Mouse (Mus musculus) monocyte, adult 5-6 weeks (primary cell): ENCODE results near the gene Sowahc. TPM values are rescaled to one million over a fixed set of nuclear protein-coding genes. Genes with fewer than 3 reads are reported as not detected.

ENCODE experiments used
- ATAC-seq: fragments of 153-309, 156-312 bp; replicated peaks from 2 replicates; pipeline ENCODE4 v1.8.0; 2017; ENCODE audit warnings: mild to moderate bottlenecking; ENCODE audit not compliant: low TSS enrichment, insufficient number of reproducible peaks, severe bottlenecking, poor library complexity, low FRiP score
- total RNA-seq: library from RNA; stranded (forward); fragments of 200-1000, 200-491, 200-594 nt; gene quantifications from 3 replicates; pipeline ENCODE4 v1.2.3, GENCODE M21; 2017

Sowahc gene
- total RNA-seq, 1 experiment from 2014 or later = 129 TPM

GRCm38 (mm10) chr10:59250679-59251078, 28.9 kb downstream of the Sowahc start:
- no peak for ATAC-seq

- ATAC-seq = no peak
Observed at GRCm38 (mm10) chr10:59251980-59252379, 30.2 kb downstream of the Sowahc start.

DNA sequence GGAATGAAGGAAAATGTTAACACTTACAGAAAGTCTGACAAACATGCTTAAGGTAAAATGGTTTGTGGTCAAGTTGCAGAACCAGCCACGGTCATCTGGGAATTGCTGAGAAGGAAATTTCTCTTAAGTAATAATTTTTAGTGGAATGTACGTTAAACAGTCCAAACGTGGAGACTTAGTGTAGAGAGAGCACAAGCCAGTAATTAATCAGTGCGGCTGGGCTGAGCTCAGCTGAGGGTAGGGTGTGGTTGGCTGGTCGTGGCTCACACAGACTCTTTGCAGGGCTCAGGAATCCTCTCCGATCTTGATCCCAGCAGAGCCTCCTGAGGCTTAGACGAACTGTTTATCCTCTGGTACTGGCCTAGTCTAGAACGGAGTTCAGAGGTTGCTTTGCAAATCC, 30.6 kb downstream of the Sowahc start:
- no peak for ATAC-seq

DNA sequence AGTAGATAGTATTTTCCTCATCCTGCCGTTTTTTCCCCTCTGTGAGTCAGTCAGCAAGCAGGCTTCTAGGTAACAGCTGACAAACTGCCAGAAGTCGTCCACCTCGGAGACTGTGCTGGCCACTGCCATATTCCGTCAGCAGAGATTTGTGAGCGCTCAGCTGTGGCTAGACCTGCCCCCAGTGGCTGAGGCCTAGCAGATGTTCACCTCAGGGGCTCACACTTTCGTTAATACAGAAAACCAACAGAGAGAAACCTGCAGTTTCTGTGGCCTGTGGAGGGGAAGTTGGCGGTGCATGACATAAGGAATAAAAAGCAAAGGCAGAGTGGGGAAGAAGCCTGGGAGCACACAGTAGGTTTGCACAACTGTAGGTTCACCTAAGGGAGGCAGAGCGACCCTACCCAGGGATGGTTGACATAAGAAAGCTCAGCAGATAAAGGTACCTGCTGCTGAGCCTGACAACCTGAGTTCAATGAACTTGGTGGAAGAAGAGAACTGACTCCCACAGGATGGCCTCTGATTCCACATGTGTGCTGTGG, 31.9 kb downstream of the Sowahc start:
- no peak for ATAC-seq

GRCm38 (mm10) chr10:59256533-59256932, 34.8 kb downstream of the Sowahc start:
- ATAC-seq = no peak

DNA sequence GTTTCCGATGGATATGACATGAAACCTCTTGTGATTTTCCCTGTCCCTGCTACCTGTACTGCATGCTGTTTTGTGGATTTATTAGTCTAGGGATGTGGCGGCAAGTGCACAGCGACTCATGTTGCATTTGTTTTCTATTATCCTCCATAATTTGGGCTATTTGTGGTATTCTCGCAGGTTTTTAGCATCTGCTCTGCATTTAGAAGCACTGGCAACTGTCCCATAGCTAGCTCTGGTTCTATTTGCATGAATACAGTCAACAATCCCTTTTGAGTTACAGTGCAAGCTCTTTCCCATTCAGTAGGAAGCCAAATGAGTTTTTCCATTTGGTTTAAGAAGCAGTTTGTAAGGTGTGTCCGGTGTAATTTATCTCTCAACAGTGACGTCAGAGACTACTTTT, 37.8 kb downstream of the Sowahc start:
- no peak for ATAC-seq

DNA sequence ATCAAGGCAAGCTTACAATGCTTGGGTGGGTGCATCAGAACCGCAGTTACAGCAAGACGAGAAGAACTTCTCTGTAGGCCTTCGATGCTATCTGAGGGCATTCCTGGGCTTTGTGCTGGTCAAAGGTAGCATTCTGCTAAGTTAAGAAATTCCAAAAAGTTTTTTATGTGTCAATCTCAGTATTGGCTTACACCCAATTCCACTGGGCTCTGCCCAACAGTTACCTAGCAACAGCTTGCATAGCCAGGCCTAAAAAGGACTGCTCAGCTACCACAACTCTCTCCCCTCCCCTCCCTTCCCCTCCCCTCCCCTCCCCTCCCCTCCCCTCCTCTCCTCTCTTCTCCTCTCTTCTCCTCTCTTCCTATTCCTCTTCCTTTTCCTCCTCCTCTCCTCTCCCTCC, 39.9 kb downstream of the Sowahc start:
- no peak for ATAC-seq

DNA sequence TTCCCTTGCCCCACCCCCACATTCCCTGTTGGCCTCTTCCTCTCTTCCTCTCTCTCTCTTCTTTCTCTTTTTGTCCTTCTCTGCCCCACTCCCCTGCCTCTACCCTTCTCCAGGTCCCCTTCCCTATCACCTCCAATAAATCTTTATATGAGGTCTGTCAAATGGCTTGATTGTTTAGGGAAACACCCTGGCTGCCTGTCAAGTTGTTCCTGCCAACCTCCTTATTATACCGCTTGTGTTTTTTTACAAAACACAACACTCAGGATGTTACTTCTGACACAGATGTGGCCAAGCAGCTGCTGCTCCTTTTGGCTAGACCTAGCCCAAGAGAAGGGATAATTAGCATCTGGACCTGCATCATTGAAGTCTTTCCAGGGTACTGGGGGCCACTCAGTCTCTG, 40.3 kb downstream of the Sowahc start:
- no peak for ATAC-seq

- peak; percentile 55 for ATAC-seq
Observed at GRCm38 (mm10) chr10:59262979-59263378, 41.2 kb downstream of the Sowahc start.

GRCm38 (mm10) chr10:59265067-59265466, 43.3 kb downstream of the Sowahc start:
- ATAC-seq = no peak

DNA sequence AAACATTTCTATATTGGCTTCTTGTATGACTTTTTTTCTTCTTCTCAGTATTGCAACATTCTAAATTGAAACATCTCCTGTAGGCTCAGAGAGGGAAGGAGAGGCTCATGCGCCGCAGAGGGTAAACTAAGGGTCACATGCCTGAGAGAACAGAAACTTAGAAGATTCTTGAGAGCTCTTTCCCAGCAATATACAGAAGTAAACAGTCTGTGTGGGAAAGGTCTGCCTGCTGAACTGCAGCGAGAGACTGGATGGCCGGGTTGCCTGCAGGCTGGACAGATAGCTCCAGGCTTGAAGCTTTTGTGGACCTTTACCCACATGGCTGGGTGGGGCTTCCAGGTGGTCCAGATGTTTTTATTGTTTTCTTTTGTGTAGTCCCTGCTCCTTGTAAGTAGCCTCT, 43.9 kb downstream of the Sowahc start:
- ATAC-seq = peak; percentile 70

- ATAC-seq = no peak
Observed at GRCm38 (mm10) chr10:59266097-59266496, 44.3 kb downstream of the Sowahc start.

- ATAC-seq = no peak
Observed at GRCm38 (mm10) chr10:59267275-59267674, 45.5 kb downstream of the Sowahc start.

GRCm38 (mm10) chr10:59268109-59268508, 46.4 kb downstream of the Sowahc start:
- ATAC-seq = no peak

DNA sequence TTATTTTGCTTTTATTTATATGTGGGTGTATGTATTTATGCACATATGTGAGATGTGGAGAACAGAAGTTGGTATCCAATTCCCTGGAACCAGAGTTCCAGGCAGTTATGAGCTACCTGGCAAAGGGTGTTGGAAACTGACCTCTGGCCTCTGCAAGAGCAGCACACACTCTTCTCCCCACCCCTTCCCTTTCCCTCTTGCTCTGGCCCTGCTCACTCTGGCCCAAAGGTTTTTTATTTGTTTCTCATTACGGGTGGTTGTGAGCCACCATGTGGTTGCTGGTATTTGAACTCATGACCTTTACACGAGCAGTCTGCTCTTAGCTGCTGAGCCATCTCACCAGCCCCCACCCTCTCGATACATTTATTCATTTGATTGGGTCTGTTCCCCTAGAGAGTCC, 47.0 kb downstream of the Sowahc start:
- ATAC-seq = no peak

DNA sequence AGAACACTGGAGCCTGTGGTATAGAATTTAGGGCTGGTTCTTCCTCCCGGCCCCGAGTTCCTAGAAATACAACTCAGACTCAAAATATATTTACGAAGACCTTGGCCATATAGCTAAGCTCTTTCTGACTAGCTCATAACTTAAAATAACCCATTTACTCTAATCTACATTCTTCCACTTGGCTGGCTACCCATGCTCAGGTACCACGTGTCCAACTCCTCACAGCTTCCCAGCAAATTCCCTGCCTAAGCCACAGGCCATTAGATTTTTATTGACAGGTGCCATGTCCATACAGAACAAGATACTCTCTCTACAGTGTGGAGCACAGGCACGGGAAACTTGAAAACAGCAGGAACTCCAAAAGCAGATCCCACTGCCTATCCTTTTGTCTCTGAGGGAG, 54.0 kb downstream of the Sowahc start:
- no peak for ATAC-seq

Other genes starting within 250 kb of the Sowahc start
- 14.7 to 33.3 TPM (median 15.0 TPM) in 3 replicates for gene Sept10, start 106 bp upstream of the Sowahc start, total RNA-seq
- 55.0 to 101 TPM (median 84.1 TPM) in 3 replicates for gene P4ha1, start 101.3 kb downstream of the Sowahc start, total RNA-seq
- 19.9 to 76.6 TPM (median 34.6 TPM) in 3 replicates for gene Gm10273, start 173.7 kb downstream of the Sowahc start, total RNA-seq
- gene Pla2g12b, start 181.7 kb downstream of the Sowahc start, total RNA-seq = not detected in 3 replicates
- 0.19 to 1.4 TPM (median 1.1 TPM) in 3 replicates for gene Oit3, start 219.8 kb downstream of the Sowahc start, total RNA-seq